Mouse (Mus musculus): Measurements from ENCODE around the gene Myrf. TPM values are rescaled to one million over a fixed set of nuclear protein-coding genes. Genes with fewer than 3 reads are reported as not detected.
"Not testable (repeated sequence)": the region's sequence is repeated elsewhere in the genome, so short reads cannot be mapped to it uniquely, and the experiment has no call there.

Myrf gene
- polyA plus RNA-seq, 1 experiment: 2.3 TPM

DNA sequence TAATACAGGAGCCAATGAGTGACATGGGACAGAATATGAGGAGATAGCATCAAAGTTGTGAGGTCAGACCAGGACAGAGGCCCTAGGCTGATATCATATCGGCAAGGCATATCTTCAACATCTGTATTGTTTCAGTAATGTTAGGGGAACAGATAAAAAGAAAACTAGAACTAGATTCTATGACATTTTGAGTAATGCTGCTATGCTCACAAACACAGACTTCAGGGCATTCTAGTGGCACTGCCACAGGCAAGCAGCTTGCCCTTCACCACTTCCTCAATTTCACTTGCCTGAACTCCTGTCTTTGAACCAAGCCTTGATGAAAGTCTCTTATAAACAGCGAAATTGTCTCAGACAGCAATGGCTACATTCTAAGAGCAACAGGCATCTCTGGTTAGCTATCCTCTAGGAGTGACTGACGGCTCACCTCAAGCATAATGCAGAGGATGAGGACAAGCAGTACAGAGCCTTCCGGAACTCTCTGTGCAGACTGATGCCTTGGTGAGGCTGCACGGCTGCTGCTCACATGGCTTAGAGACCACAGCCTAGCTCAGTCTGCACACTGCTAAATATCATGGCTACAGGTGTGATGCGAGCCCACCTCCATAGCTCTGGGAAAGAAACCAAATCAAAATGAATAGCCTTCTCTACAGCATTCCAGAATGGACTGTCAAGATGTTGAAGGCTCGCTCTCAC is 66.6 kb downstream of the Myrf start:
- DNase-seq (ENCODE audit: low read depth in 1 of 2, low spot score in 2 of 2): no peak
- Histone ChIP-seq H3K36me3 (ENCODE audit: control insufficient read depth, insufficient read depth, low read length) (no peaks in the 10 kb centered on the region), H3K4me3 (ENCODE audit: extremely low read depth, insufficient read depth, insufficient read length) (no peak overlapping the region), H3K27me3 (ENCODE audit: control insufficient read depth, insufficient read depth, low read length) (no peaks in the 10 kb centered on the region), H3K27ac (ENCODE audit: insufficient read depth, low read length) (no peak overlapping the region), H3K4me1 (ENCODE audit: control insufficient read depth, insufficient read depth, insufficient read length) (peaks cover 6% of the 10 kb centered on the region; the same call in 1 of the 2 replicates)
- WGBS: 25% methylated on average over 7 of the region's 7 CpGs
- TF ChIP-seq POLR2A (IDR thresholded peaks at IDR 0.05; ENCODE audit: low read depth, low read length): no peak
- no peak for TF ChIP-seq CTCF (IDR thresholded peaks at IDR 0.05; ENCODE audit: extremely low read depth, insufficient read depth, insufficient read length, insufficient replicate concordance)

DNA sequence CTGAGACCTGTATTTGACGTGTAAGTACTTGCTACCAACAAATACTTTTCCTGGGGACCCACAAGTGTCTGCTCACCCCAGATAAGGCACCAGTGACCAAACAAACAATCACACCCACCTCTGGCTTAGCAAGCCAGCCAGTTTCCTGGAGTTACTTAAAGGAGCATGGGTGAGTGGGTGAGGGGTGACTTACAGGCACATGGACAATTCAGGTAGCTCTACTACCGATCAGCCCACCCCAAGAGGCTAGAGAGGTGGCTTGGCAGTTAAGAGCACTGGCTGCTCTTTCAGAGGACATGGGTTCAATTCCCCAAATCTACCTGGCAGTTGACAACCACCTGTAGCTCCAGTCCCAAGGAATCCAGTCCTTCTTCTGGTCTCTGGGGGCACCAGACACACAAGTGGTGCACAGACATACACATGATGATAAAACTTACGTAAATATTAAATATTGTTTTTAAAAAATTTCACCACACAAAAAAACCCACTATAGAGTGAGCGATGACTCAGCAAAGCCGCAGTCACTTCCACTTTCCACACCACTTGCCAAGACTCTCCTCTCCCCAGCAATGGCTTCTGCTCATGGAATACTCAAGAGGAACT is 67.3 kb downstream of the Myrf start:
- no peak overlapping the region for H3K4me3 ChIP-seq (ENCODE audit: extremely low read depth, insufficient read depth, insufficient read length)
- H3K27me3 ChIP-seq (ENCODE audit: control insufficient read depth, insufficient read depth, low read length): no peaks in the 10 kb centered on the region
- peak overlapping the region; percentile 28 for H3K27ac ChIP-seq (ENCODE audit: insufficient read depth, low read length)
- peaks cover 6% of the 10 kb centered on the region; the same call in 1 of the 2 replicates for H3K4me1 ChIP-seq (ENCODE audit: control insufficient read depth, insufficient read depth, insufficient read length)
- DNase-seq (ENCODE audit: low read depth in 1 of 2, low spot score in 2 of 2): no peak
- H3K36me3 ChIP-seq (ENCODE audit: control insufficient read depth, insufficient read depth, low read length): no peaks in the 10 kb centered on the region
- WGBS: 22% methylated on average over 5 of the region's 5 CpGs
- TF ChIP-seq POLR2A (IDR thresholded peaks at IDR 0.05; ENCODE audit: low read depth, low read length): no peak
- no peak for TF ChIP-seq CTCF (IDR thresholded peaks at IDR 0.05; ENCODE audit: extremely low read depth, insufficient read depth, insufficient read length, insufficient replicate concordance)

DNA sequence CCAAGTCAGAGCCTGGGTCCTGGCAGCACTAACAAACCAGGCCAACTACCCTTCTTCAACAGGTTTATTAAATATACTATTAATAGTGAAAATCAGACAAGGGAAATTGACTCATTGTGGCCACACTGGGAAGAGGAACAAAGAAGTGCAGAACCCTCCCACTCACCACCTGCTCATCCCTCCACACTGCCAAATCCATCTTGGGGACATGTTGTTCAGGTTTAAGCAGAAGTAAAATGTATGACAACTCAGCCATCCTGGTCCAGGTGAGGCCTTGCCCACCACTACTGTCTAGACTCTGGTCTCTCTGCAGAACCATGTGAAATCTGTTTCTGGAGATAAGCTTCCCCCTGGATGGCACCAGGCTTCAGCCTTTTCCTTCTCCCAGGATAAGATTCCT is 68.7 kb downstream of the Myrf start:
- Histone ChIP-seq H3K4me3 (ENCODE audit: extremely low read depth, insufficient read depth, insufficient read length) (no peak overlapping the region), H3K27ac (ENCODE audit: insufficient read depth, low read length) (no peak overlapping the region), H3K36me3 (ENCODE audit: control insufficient read depth, insufficient read depth, low read length) (no peaks in the 10 kb centered on the region), H3K27me3 (ENCODE audit: control insufficient read depth, insufficient read depth, low read length) (no peaks in the 10 kb centered on the region), H3K4me1 (ENCODE audit: control insufficient read depth, insufficient read depth, insufficient read length) (peaks cover 6% of the 10 kb centered on the region; the same call in 1 of the 2 replicates)
- DNase-seq (ENCODE audit: low read depth in 1 of 2, low spot score in 2 of 2): no peak
- TF ChIP-seq CTCF (IDR thresholded peaks at IDR 0.05; ENCODE audit: extremely low read depth, insufficient read depth, insufficient read length, insufficient replicate concordance) (no peak), POLR2A (IDR thresholded peaks at IDR 0.05; ENCODE audit: low read depth, low read length) (no peak)

DNA sequence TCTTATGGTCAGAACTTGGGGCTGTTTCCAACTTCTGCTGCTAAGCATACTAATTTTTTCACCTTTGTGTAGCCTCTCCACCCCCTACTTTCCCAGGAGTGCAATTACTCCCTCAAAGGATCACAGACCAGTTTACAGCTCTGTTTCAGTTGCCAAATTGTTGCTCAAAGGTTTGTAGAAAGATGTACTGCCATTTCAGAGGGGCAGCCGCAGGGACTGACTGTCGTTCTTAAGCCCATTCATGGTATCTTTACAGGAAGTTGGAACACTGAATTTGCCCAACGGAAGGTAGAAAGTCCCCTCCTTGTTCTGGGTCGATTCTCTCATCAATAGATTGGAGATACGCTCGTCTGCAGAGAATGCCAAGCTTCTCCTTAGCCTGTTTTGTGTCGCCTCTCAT is 69.2 kb downstream of the Myrf start:
- Histone ChIP-seq H3K36me3 (ENCODE audit: control insufficient read depth, insufficient read depth, low read length) (no peaks in the 10 kb centered on the region), H3K4me3 (ENCODE audit: extremely low read depth, insufficient read depth, insufficient read length) (no peak overlapping the region), H3K4me1 (ENCODE audit: control insufficient read depth, insufficient read depth, insufficient read length) (peaks cover 6% of the 10 kb centered on the region; the same call in 1 of the 2 replicates), H3K27ac (ENCODE audit: insufficient read depth, low read length) (no peak overlapping the region), H3K27me3 (ENCODE audit: control insufficient read depth, insufficient read depth, low read length) (no peaks in the 10 kb centered on the region)
- TF ChIP-seq CTCF (IDR thresholded peaks at IDR 0.05; ENCODE audit: extremely low read depth, insufficient read depth, insufficient read length, insufficient replicate concordance) (no peak), POLR2A (IDR thresholded peaks at IDR 0.05; ENCODE audit: low read depth, low read length) (no peak)
- DNase-seq (ENCODE audit: low read depth in 1 of 2, low spot score in 2 of 2): no peak
- WGBS: 78% methylated on average over 7 of the region's 7 CpGs

DNA sequence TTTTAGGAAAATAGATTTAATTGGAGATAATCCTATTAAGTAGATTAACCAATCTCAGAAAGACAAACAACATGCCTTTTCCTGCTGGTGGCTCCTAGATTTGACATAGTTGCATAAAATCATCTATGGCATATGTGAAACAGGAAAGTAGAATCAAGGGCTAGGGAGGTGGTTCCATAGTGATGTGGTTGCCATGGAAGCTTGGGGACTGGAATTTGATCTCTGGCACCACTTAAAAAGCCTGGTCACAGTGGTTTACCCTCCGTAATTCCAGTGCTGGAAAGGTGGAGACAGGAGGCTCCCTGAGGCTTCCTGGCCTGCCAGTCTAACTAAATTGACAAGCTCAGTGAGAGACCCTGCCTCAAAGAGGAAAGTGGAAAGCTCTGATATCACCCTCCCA is 70.1 kb downstream of the Myrf start:
- no peak for DNase-seq (ENCODE audit: low read depth in 1 of 2, low spot score in 2 of 2)
- no peak overlapping the region for H3K4me3 ChIP-seq (ENCODE audit: extremely low read depth, insufficient read depth, insufficient read length)
- H3K27me3 ChIP-seq (ENCODE audit: control insufficient read depth, insufficient read depth, low read length): no peaks in the 10 kb centered on the region
- H3K36me3 ChIP-seq (ENCODE audit: control insufficient read depth, insufficient read depth, low read length): no peaks in the 10 kb centered on the region
- peaks cover 6% of the 10 kb centered on the region; the same call in 1 of the 2 replicates for H3K4me1 ChIP-seq (ENCODE audit: control insufficient read depth, insufficient read depth, insufficient read length)
- TF ChIP-seq POLR2A (IDR thresholded peaks at IDR 0.05; ENCODE audit: low read depth, low read length) (no peak), CTCF (IDR thresholded peaks at IDR 0.05; ENCODE audit: extremely low read depth, insufficient read depth, insufficient read length, insufficient replicate concordance) (no peak)
- WGBS: 90% methylated on average over 1 of the region's 1 CpGs
- no peak overlapping the region for H3K27ac ChIP-seq (ENCODE audit: insufficient read depth, low read length)

DNA sequence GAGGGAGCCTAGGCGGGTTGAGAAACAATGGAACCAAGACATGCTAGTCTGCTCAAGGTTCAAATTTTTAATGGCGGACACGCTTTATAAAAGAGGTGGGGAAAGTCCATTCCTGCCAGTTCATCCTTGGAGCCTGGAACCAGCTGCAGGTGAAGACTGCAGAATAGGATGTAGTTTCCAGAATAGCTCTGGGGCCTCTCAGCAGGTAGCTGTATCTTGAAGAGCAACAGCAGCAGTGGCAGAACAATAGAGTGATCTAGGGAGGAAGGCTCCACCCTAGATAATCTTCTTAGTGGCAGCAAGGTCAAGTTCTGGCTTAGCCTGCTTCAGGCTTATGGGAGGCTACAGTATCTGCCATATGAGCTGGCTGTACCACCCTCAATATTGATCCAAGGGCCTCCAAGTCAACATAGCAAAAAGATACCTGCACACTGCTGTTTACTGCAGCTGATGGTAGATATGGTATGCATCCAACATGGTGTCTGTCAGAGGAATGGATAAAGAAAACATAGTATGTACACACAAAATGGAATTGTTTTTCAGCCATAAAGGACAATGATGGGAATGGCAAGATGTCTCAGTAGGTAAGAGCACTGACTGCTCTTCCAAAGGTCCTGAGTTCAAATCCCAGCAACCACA is 70.7 kb downstream of the Myrf start:
- not testable (repeated sequence) for H3K27ac ChIP-seq (ENCODE audit: insufficient read depth, low read length); H3K27me3 ChIP-seq (ENCODE audit: control insufficient read depth, insufficient read depth, low read length); DNase-seq (ENCODE audit: low read depth in 1 of 2, low spot score in 2 of 2); H3K36me3 ChIP-seq (ENCODE audit: control insufficient read depth, insufficient read depth, low read length); H3K4me3 ChIP-seq (ENCODE audit: extremely low read depth, insufficient read depth, insufficient read length); H3K4me1 ChIP-seq (ENCODE audit: control insufficient read depth, insufficient read depth, insufficient read length)
- WGBS: 92% methylated on average over 3 of the region's 3 CpGs

DNA sequence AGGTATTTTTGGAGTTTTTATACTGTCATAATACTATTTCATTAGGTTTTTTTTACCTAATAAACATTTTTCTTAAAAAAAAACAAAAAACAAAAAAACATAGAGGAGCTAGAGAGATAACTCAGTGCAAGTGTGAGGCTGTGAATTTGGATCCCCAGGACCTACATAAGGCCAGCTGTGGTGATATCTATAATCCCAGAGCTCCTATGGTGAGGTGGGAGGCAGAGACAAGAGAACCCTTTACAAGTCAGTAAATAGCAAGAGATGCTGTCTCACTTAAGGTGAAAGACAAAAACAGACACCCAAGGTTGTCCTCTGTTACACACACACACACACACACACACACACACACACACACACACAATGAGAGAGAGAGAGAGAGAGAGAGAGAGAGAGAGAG is 71.4 kb downstream of the Myrf start:
- TF ChIP-seq CTCF (IDR thresholded peaks at IDR 0.05; ENCODE audit: extremely low read depth, insufficient read depth, insufficient read length, insufficient replicate concordance) (no peak), POLR2A (IDR thresholded peaks at IDR 0.05; ENCODE audit: low read depth, low read length) (no peak)
- DNase-seq (ENCODE audit: low read depth in 1 of 2, low spot score in 2 of 2): no peak
- Histone ChIP-seq H3K27me3 (ENCODE audit: control insufficient read depth, insufficient read depth, low read length) (no peaks in the 10 kb centered on the region), H3K4me1 (ENCODE audit: control insufficient read depth, insufficient read depth, insufficient read length) (peaks cover 5% of the 10 kb centered on the region; the same call in 1 of the 2 replicates), H3K36me3 (ENCODE audit: control insufficient read depth, insufficient read depth, low read length) (no peaks in the 10 kb centered on the region), H3K27ac (ENCODE audit: insufficient read depth, low read length) (no peak overlapping the region), H3K4me3 (ENCODE audit: extremely low read depth, insufficient read depth, insufficient read length) (no peak overlapping the region)
